Mouse (Mus musculus) thymus, postnatal 25 days (tissue): ENCODE measurements around the gene Tyro3.

Experiments
- DNase-seq: peaks from one replicate; pipeline ENCODE4 v3.0.0; 2022

The Tyro3 gene

GRCm38 (mm10) chr2:119797279-119797783 is at the start of gene Tyro3:
Tyro3 (plus strand) TSS chr2:119797733.
- no peak for DNase-seq

GRCm38 (mm10) chr2:119749260-119749659 is 48.3 kb upstream of the Tyro3 start:
- no peak for DNase-seq

GRCm38 (mm10) chr2:119757601-119758100 is 39.9 kb upstream of the Tyro3 start:
- peak; percentile 7 for DNase-seq

GRCm38 (mm10) chr2:119758101-119758843 is 39.3 kb upstream of the Tyro3 start:
- DNase-seq, result peak; percentile 50

- peak; percentile 67 for DNase-seq
Observed at GRCm38 (mm10) chr2:119758844-119759835, 38.4 kb upstream of the Tyro3 start.

- DNase-seq, result no peak
Observed at GRCm38 (mm10) chr2:119760251-119760650, 37.3 kb upstream of the Tyro3 start, which contains the start of gene Ltk. Ltk (minus strand) TSS chr2:119760431.

- no peak for DNase-seq
Observed at GRCm38 (mm10) chr2:119762276-119762675, 35.3 kb upstream of the Tyro3 start.

- DNase-seq, result no peak
Observed at GRCm38 (mm10) chr2:119763924-119764323, 33.6 kb upstream of the Tyro3 start.

GRCm38 (mm10) chr2:119767246-119767645 is 30.3 kb upstream of the Tyro3 start:
- DNase-seq, result peak; percentile 29

GRCm38 (mm10) chr2:119787206-119787883 is 10.2 kb upstream of the Tyro3 start, which contains the start of gene Rpap1:
Rpap1 (minus strand) TSS chr2:119787537.
- DNase-seq, result peak; percentile 86

- no peak for DNase-seq
Observed at GRCm38 (mm10) chr2:119789996-119790395, 7.5 kb upstream of the Tyro3 start.

- DNase-seq, result peak; percentile 39
Observed at GRCm38 (mm10) chr2:119798246-119798927, 854 bp downstream of the Tyro3 start.

- peak; percentile 51 for DNase-seq
Observed at GRCm38 (mm10) chr2:119799181-119799960, 1.8 kb downstream of the Tyro3 start.

- peak; percentile 63 for DNase-seq
Observed at GRCm38 (mm10) chr2:119799961-119800550, 2.5 kb downstream of the Tyro3 start.

GRCm38 (mm10) chr2:119800876-119801846 is 3.6 kb downstream of the Tyro3 start:
- no peak for DNase-seq

- no peak for DNase-seq
Observed at GRCm38 (mm10) chr2:119802767-119803617, 5.5 kb downstream of the Tyro3 start.

GRCm38 (mm10) chr2:119803618-119804274 is 6.2 kb downstream of the Tyro3 start:
- no peak for DNase-seq

- no peak for DNase-seq
Observed at GRCm38 (mm10) chr2:119804275-119804628, 6.7 kb downstream of the Tyro3 start.
